Mouse (Mus musculus) midbrain, embryonic 15.5 days (tissue): ENCODE measurements around the gene Eaf2. TPM values are rescaled to one million over a fixed set of nuclear protein-coding genes. Genes with fewer than 3 reads are reported as not detected.
A peak's percentile ranks its signal among the peaks of the same experiment; 100 is the strongest.

Experiments used
- ATAC-seq: fragments of 200-750 bp; cut with Nextera tagmentation; replicated peaks from 2 replicates; pipeline ENCODE4 v1.8.0; 2017; ENCODE audit warnings: moderate TSS enrichment
- H3K27ac ChIP-seq: fragments of 300-500 bp; sonication (generic); 2 replicates; pipeline ENCODE4 v1.5.1; 2015; ENCODE audit warnings: mild to moderate bottlenecking, inconsistent platforms
- H3K27me3 ChIP-seq: fragments of 300-500 bp; sonication (generic); replicated peaks from 2 replicates; pipeline ENCODE4 v1.6.1; 2015; ENCODE audit warnings: inconsistent platforms
- H3K36me3 ChIP-seq: fragments of 300-500 bp; sonication (generic); replicated peaks from 2 replicates; pipeline ENCODE4 v1.6.1; 2015; ENCODE audit warnings: inconsistent platforms
- H3K4me1 ChIP-seq: fragments of 300-500 bp; sonication (generic); 2 replicates; pipeline ENCODE4 v1.6.1; 2015; ENCODE audit warnings: inconsistent platforms
- H3K4me2 ChIP-seq: fragments of 300-500 bp; sonication (generic); 2 replicates; pipeline ENCODE4 v1.6.1; 2015; ENCODE audit warnings: inconsistent platforms, mild to moderate bottlenecking, moderate library complexity
- H3K4me3 ChIP-seq: fragments of 300-500 bp; sonication (generic); 2 replicates; pipeline ENCODE4 v1.5.1; 2015; ENCODE audit warnings: mild to moderate bottlenecking, inconsistent platforms
- H3K9ac ChIP-seq: fragments of 300-500 bp; sonication (generic); 2 replicates; pipeline ENCODE4 v1.6.1; 2015; ENCODE audit warnings: mild to moderate bottlenecking, inconsistent platforms
- H3K9me3 ChIP-seq: fragments of 300-500 bp; sonication (generic); 2 replicates; pipeline ENCODE4 v1.6.1; 2016; ENCODE audit warnings: inconsistent platforms
- WGBS: fragments of 180-500 bp; shearing (Covaris S2); methylation state at CpG from one replicate; pipeline ENCODE4 v1.1.7; 2015; ENCODE audit warnings: mixed read lengths; 5-methylcytosine and 5-hydroxymethylcytosine counted together
- polyA plus RNA-seq: library from polyadenylated mRNA; unstranded; fragments of >200 nt; fragmentation: Nextera tagmentation; extraction: Ambion mirVana; gene quantifications from 2 replicates; pipeline ENCODE4 v1.2.1, GENCODE M21; 2015

Eaf2 gene
- polyA plus RNA-seq, 1 experiment from 2014 or later = 0.45 TPM

- no peak overlapping the region for H3K4me2 ChIP-seq
- no peak overlapping the region for H3K27ac ChIP-seq
- 92% methylated on average over 7 of the region's 7 CpGs for WGBS
- H3K9me3 ChIP-seq = no peaks in the 10 kb centered on the region
- ATAC-seq = no peak
- H3K4me3 ChIP-seq = no peak overlapping the region
- no peaks in the 10 kb centered on the region for H3K4me1 ChIP-seq
- no peaks in the 10 kb centered on the region for H3K27me3 ChIP-seq
- H3K36me3 ChIP-seq = no peaks in the 10 kb centered on the region
- H3K9ac ChIP-seq = no peak overlapping the region
Measured at GRCm38 (mm10) chr16:36786466-36786865, 88.3 kb downstream of the Eaf2 start.

GRCm38 (mm10) chr16:36784594-36785313 lies 90.0 kb downstream of the Eaf2 start, which contains the start of gene Slc15a2:
Gene Slc15a2, minus strand, starts transcription at chr16:36784962.
- Histone ChIP-seq H3K9ac (0 out of 2 replicates have a peak within 1 kb of the TSS, but pooled peaks have one; percentile 6), H3K27ac (peak within 1 kb of the TSS; percentile 45), H3K4me2 (no peak within 1 kb of the TSS), H3K9me3 (no peaks in the 10 kb centered on the region), H3K4me3 (peak within 1 kb of the TSS; percentile 15), H3K27me3 (no peaks in the 10 kb centered on the region), H3K4me1 (no peaks in the 10 kb centered on the region), H3K36me3 (no peaks in the 10 kb centered on the region)
- 68% methylated on average over 10 of the region's 10 CpGs for WGBS
- ATAC-seq = peak; percentile 80

- H3K4me3 ChIP-seq = peak overlapping the region; percentile 15
- ATAC-seq = no peak
Measured at GRCm38 (mm10) chr16:36784146-36784545, 90.7 kb downstream of the Eaf2 start.

GRCm38 (mm10) chr16:36775658-36776057 lies 99.1 kb downstream of the Eaf2 start:
- no peak overlapping the region for H3K9ac ChIP-seq
- H3K4me2 ChIP-seq = no peak overlapping the region
- H3K27ac ChIP-seq = no peak overlapping the region
- no peak for ATAC-seq
- WGBS = 78% methylated on average over 6 of the region's 6 CpGs
- no peaks in the 10 kb centered on the region for H3K9me3 ChIP-seq
- H3K4me3 ChIP-seq = no peak overlapping the region
- H3K36me3 ChIP-seq = no peaks in the 10 kb centered on the region
- no peaks in the 10 kb centered on the region for H3K4me1 ChIP-seq
- H3K27me3 ChIP-seq = no peaks in the 10 kb centered on the region

More at GRCm38 (mm10) chr16:36784146-36784545, 90.7 kb downstream of the Eaf2 start:
- no peaks in the 10 kb centered on the region for H3K4me1 ChIP-seq
- H3K9ac ChIP-seq = 0 out of 2 replicates have a peak overlapping the region, but pooled peaks have one; percentile 6
- no peak overlapping the region for H3K4me2 ChIP-seq
- H3K27me3 ChIP-seq = no peaks in the 10 kb centered on the region
- peak overlapping the region; percentile 45; the same call in 1 of the 2 replicates for H3K27ac ChIP-seq
- WGBS = 78% methylated on average over 2 of the region's 2 CpGs
- H3K9me3 ChIP-seq = no peaks in the 10 kb centered on the region
- no peaks in the 10 kb centered on the region for H3K36me3 ChIP-seq

DNA sequence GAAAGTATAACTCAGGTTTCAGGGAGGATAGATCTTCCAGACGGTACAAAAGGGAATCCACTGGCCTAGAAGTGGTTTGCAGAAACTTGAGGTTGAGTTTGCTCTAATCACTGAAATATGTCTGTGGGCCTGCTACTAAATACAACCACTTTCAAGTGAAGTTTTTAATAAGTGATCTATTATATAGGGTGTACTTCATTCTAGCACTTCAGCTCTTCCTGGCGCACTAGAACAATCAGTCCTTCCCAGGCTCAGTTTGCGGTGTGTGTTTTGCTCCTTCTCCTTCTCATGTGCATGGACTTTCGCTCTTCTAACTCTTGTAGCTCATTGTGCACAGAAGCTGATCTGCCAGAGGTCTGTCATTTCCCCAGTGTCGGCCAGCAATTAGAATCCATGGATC lies 101.8 kb downstream of the Eaf2 start:
- 93% methylated on average over 5 of the region's 5 CpGs for WGBS
- H3K9me3 ChIP-seq = no peaks in the 10 kb centered on the region

DNA sequence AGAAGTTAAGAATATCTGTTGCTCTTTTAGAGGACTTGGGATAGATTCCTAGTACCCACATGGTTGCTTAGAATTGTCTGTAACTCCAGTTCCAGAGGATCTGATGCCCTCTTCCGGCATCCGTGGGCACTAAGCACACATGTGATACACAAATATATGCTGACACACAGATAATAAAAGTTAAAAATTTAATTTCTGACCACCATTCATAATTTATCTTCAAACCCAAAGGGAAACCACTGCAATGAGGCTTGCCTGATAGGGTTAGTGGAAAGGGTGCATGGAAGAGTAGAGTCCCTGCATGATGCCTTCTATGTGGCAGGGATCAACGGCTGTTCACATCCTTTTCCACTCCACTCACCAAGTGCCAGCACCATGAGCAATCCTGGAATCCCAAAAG lies 103.1 kb downstream of the Eaf2 start:
- 95% methylated on average over 3 of the region's 3 CpGs for WGBS
- Histone ChIP-seq H3K27ac (no peak overlapping the region), H3K9me3 (no peaks in the 10 kb centered on the region), H3K9ac (no peak overlapping the region), H3K4me3 (no peak overlapping the region), H3K4me1 (no peaks in the 10 kb centered on the region), H3K4me2 (no peak overlapping the region), H3K36me3 (no peaks in the 10 kb centered on the region), H3K27me3 (no peaks in the 10 kb centered on the region)
- no peak for ATAC-seq

More for the DNA sequence above, 101.8 kb downstream of the Eaf2 start:
- H3K4me2 ChIP-seq = no peak overlapping the region
- no peaks in the 10 kb centered on the region for H3K4me1 ChIP-seq
- no peak overlapping the region for H3K9ac ChIP-seq
- ATAC-seq = no peak
- H3K27ac ChIP-seq = no peak overlapping the region
- no peak overlapping the region for H3K4me3 ChIP-seq
- H3K36me3 ChIP-seq = no peaks in the 10 kb centered on the region
- no peaks in the 10 kb centered on the region for H3K27me3 ChIP-seq

DNA sequence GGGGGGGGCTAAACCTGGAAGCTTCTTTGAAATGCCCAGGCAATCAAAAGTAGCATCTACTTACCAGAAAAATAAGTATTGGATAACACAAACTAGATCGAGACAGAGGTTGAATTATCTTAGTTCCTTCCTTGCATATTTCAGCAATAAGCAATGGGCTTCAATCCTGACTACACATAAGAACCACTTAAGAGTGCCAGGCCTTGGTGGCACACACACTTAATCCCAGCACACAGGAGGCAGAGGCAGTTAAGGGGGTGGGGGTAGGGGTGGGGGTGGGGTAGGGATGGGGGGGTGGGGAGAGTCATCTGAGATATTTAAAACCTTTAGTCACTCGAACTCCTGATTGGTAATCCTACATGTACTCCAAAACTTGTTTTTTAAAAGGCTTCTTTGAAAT lies 103.6 kb downstream of the Eaf2 start:
- Histone ChIP-seq H3K4me2 (no peak overlapping the region), H3K4me1 (no peaks in the 10 kb centered on the region), H3K9me3 (no peaks in the 10 kb centered on the region), H3K36me3 (no peaks in the 10 kb centered on the region), H3K9ac (no peak overlapping the region), H3K4me3 (no peak overlapping the region), H3K27ac (no peak overlapping the region), H3K27me3 (no peaks in the 10 kb centered on the region)
- 58% methylated on average over 2 of the region's 2 CpGs for WGBS
- ATAC-seq = no peak

DNA sequence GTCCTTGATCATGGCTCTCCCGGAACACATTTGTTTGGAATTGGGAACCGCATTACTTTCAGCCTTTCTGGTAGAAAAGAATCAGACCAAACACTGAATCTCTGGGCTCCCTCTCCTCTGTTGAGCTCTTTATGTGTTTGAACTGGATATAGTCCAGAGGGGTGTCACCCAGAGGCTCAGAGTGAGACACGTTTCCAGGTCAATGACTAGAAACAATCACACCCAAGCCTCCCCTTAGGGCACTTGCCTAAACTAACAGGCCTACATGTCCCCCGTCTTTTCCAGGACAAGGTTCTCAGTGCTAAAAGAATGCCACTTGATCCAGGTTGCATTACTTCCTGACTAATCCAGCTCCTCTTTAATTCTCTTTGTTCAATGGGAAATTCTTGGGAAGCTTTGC lies 104.0 kb downstream of the Eaf2 start:
- no peaks in the 10 kb centered on the region for H3K36me3 ChIP-seq
- no peak overlapping the region for H3K27ac ChIP-seq
- H3K4me1 ChIP-seq = no peaks in the 10 kb centered on the region
- WGBS = 42% methylated on average over 4 of the region's 4 CpGs
- H3K27me3 ChIP-seq = no peaks in the 10 kb centered on the region
- ATAC-seq = no peak
- no peak overlapping the region for H3K4me2 ChIP-seq
- no peak overlapping the region for H3K4me3 ChIP-seq
- no peak overlapping the region for H3K9ac ChIP-seq
- no peaks in the 10 kb centered on the region for H3K9me3 ChIP-seq

GRCm38 (mm10) chr16:36770191-36770771 lies 104.5 kb downstream of the Eaf2 start:
- Histone ChIP-seq H3K4me3 (no peak overlapping the region), H3K36me3 (no peaks in the 10 kb centered on the region), H3K27ac (no peak overlapping the region), H3K27me3 (no peaks in the 10 kb centered on the region), H3K4me2 (no peak overlapping the region), H3K4me1 (no peaks in the 10 kb centered on the region), H3K9me3 (no peaks in the 10 kb centered on the region), H3K9ac (no peak overlapping the region)
- no peak for ATAC-seq
- WGBS = 72% methylated on average over 10 of the region's 13 CpGs

DNA sequence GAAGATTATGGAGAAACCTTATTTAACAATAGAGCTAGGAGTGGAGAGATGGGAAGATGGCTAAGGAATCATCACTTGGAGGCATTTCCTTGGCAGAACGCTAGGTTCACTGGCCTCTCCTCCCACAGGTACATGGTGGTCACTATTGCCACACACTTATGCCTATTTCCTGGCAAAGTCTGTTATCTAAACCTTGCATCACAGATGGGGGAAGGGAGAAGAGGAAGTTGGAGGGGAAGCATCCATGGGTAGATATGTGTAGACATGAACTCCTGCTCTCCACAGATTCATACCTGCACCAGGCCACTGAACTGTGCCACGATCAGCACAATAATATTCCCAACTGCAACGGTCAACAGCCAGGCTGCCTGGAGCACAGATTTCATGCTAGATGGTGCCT lies 122.8 kb downstream of the Eaf2 start:
- Histone ChIP-seq H3K9ac (no peak overlapping the region), H3K36me3 (no peaks in the 10 kb centered on the region), H3K4me1 (no peaks in the 10 kb centered on the region), H3K4me2 (no peak overlapping the region), H3K27me3 (no peaks in the 10 kb centered on the region), H3K9me3 (no peaks in the 10 kb centered on the region), H3K27ac (no peak overlapping the region), H3K4me3 (no peak overlapping the region)
- ATAC-seq = no peak
- 94% methylated on average over 3 of the region's 3 CpGs for WGBS

DNA sequence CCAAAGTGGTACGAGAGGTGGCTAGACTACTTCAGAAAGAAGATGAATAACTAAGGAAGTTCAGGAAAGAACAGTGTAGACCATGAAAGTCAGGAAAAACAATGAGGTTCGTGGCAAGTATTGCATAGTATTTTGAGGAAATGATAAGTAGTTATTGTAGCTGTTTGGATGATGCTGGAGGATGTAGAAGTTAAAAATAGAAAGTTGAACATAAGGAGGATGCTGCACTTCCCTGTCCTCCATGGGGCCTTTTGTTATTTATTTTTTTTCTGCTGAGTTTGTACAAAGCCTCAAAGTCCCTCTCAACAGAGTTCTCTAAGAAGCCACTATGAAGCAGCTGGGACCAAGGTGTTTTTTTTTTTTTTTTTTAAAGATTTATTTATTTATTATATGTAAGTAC lies 127.0 kb downstream of the Eaf2 start:
- Histone ChIP-seq H3K9me3 (no peaks in the 10 kb centered on the region), H3K27me3 (no peaks in the 10 kb centered on the region), H3K27ac (no peak overlapping the region), H3K4me3 (no peak overlapping the region), H3K4me1 (no peaks in the 10 kb centered on the region), H3K36me3 (no peaks in the 10 kb centered on the region), H3K4me2 (no peak overlapping the region), H3K9ac (no peak overlapping the region)
- 81% methylated on average over 2 of the region's 2 CpGs for WGBS
- ATAC-seq = no peak

DNA sequence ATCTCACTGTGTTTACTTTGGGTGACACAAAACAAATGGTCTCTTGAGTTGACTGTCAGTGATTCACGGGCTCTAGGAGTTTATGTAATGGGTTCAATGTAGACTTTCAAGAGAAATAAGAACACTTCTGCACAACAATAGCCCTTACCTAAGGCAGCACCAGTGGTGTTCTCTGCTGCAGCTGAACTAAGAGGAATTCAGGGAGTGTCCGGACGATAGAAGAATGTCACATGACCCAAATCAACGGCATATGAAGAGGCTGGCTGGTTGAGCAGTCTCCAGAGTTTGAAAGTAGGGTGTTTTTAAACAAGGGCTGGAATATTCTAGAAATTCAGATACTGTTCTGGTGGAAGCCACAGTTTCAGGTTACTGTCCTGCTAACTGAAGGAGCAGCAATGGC lies 127.7 kb downstream of the Eaf2 start:
- no peak overlapping the region for H3K4me2 ChIP-seq
- H3K27me3 ChIP-seq = no peaks in the 10 kb centered on the region
- H3K36me3 ChIP-seq = no peaks in the 10 kb centered on the region
- H3K4me3 ChIP-seq = no peak overlapping the region
- H3K27ac ChIP-seq = no peak overlapping the region
- WGBS = 88% methylated on average over 4 of the region's 4 CpGs
- no peaks in the 10 kb centered on the region for H3K9me3 ChIP-seq
- no peak overlapping the region for H3K9ac ChIP-seq
- no peaks in the 10 kb centered on the region for H3K4me1 ChIP-seq
- no peak for ATAC-seq

DNA sequence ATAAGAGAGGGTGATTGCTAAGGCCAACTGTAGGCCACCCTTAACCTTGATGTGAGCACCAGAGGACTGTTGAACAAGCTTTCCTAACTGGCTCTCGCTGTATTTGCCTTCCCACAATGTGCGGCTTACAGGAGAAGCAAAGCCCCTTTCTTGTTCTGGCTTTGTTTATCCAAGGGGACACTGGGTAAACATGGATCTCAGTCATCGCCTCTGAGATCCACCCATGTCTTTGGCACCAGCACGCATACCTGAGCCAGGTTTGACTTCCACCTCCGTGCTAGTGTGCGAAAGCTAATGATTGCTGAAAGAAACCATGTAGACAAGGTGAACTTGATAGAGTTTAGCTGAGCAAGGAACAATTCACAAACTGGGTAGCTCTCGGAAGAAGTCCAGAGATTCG lies 131.2 kb downstream of the Eaf2 start:
- Histone ChIP-seq H3K9ac (no peak overlapping the region), H3K9me3 (no peaks in the 10 kb centered on the region), H3K36me3 (no peaks in the 10 kb centered on the region), H3K4me1 (no peaks in the 10 kb centered on the region), H3K4me3 (no peak overlapping the region), H3K4me2 (no peak overlapping the region), H3K27ac (no peak overlapping the region), H3K27me3 (no peaks in the 10 kb centered on the region)
- ATAC-seq = no peak
- 94% methylated on average over 8 of the region's 8 CpGs for WGBS
